Mouse (Mus musculus) MEL-GATA-1-ER (cell line): Measurements from ENCODE around the gene Trmt10b.
A peak's percentile ranks its signal among the peaks of the same experiment; 100 is the strongest.

Source experiments
- DNase-seq: peaks from one replicate; pipeline ENCODE4 v3.0.0-alpha.2; 2012; ENCODE audit warnings: low read depth; ENCODE audit errors: extremely low read depth

Gene Trmt10b

DNA sequence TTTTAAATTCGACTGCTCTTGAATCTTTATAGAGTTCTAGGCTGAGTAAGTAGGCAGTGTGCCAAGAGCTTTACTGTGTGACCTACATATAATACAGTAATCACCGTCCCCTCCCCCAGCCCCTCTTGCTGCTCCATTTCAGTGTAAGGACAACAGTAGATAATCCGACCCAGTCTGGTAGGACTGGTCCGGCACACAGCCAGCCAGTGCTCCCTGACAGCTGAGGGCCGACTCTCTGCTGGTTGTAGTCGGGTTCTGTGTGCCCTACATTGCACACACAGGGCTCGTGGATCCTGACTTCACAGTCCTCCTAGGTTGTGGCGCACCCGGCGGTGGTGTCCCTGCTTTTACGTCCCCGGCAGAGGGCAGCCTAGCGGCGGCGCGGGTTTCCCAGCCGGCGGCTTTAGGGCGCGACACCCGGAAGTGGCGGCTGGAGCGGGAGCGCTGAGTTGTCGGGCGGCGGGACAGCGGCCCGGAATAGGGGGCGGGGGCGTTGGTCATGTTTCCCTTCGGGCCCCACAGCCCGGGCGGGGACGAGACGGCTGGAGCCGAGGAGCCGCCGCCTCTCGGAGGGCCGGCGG is 44.8 kb downstream of the Trmt10b start, which contains the start of gene Dcaf10:
Dcaf10 (plus strand) TSS at position 433 of the 581 bp plus-strand sequence.
- peak; percentile 74 for DNase-seq

DNA sequence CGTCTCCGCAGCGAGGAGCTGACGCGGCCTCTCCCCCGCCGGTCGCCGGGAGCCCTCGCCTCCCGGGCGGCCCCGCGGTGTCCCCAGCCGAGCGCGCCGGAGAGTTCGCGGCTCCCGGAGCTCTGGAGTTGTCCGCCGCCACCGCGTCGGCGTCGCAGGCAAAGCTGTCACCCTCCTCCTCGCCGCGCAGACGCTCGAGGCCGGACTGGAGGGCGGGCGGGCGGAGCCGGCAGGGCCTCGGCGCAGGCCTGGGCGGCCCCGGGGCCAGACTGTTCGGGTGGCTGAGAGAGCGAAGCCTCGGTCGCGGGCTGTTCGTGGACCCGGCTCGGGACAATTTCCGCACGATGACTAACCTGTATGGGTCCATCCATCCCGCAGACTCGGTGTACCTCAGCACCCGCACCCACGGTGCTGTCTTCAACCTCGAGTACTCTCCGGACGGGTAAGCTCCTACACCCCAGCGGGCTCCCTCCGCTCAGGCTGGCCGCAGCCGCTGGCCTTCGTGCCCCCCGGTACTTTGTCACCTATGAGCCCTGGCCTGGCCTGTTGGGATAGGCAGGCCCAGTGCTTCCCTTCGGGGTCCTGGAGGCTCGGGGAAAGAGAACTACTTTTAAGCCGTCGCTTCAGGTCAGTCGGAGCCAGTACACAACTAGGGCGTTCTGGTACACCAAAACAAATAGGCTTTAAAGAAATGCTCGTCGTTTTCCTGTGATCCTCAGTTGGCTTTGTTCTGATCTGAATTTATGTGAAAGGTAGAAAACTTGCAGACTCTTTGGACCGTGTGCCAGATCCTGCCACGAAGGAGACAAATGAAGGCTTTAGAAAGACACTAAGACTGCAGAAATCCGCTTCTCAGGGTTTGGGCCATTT is 45.6 kb downstream of the Trmt10b start, which contains the start of gene Exosc3:
Exosc3 (minus strand) TSS at position 447 of the 870 bp plus-strand sequence.
- DNase-seq: peak; percentile 28

DNA sequence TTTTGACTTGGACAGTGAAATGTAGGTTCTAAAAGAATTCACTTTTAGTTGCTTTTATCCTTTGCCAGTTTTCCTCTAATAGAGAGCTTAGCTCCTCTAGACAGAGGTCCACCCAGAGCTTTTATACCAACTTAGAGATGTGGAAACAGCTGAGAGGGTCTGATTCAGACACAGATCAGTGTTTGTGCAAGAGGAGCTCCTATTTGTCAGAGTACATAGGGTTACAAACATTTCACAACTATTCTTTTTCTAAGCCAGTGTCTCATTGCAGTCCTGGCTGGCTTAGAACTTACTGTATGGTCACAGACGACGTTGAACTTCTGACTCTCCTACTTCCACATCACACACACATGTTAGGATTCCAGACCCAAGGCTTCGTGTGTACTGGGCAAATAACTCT is 59.7 kb downstream of the Trmt10b start:
- DNase-seq: no peak
